Mouse (Mus musculus) liver, embryonic 13.5 days (tissue): ENCODE measurements at regions not wholly inside any gene's neighbourhood (a gene's known extent, or its start where the extent isn't known, plus 50 kb on each side); places are given as distances from the start of the nearest gene placed in this dataset.
"Not testable (repeated sequence)": the region's sequence is repeated elsewhere in the genome, so short reads cannot be mapped to it uniquely, and the experiment has no call there.

Experiments used
- ATAC-seq: fragments of 200-750 bp; cut with Nextera tagmentation; 2 replicates; pipeline ENCODE4 v1.8.0; 2017; ENCODE audit warnings: low read depth, mild to moderate bottlenecking, moderate number of reproducible peaks, moderate library complexity
- DNase-seq: peaks from one replicate; pipeline ENCODE4 v3.0.0; 2022
- H3K27ac ChIP-seq: fragments of 300-500 bp; sonication (generic); 2 replicates; pipeline ENCODE4 v1.5.1; 2015; ENCODE audit warnings: moderate library complexity, mild to moderate bottlenecking, inconsistent platforms
- H3K27me3 ChIP-seq: fragments of 300-500 bp; sonication (generic); 2 replicates; pipeline ENCODE4 v1.6.1; 2015; ENCODE audit warnings: mild to moderate bottlenecking, inconsistent platforms
- H3K36me3 ChIP-seq: fragments of 300-500 bp; sonication (generic); 2 replicates; pipeline ENCODE4 v1.6.1; 2015; ENCODE audit warnings: mild to moderate bottlenecking, inconsistent platforms
- H3K4me1 ChIP-seq: fragments of 300-500 bp; sonication (generic); replicated peaks from 2 replicates; pipeline ENCODE4 v1.6.1; 2015; ENCODE audit warnings: inconsistent platforms
- H3K4me2 ChIP-seq: fragments of 300-500 bp; sonication (generic); 2 replicates; pipeline ENCODE4 v1.6.1; 2015; ENCODE audit warnings: inconsistent platforms, mild to moderate bottlenecking, moderate library complexity
- H3K4me3 ChIP-seq: fragments of 300-500 bp; sonication (generic); replicated peaks from 2 replicates; pipeline ENCODE4 v1.5.1; 2015; ENCODE audit warnings: mild to moderate bottlenecking, inconsistent platforms
- H3K9ac ChIP-seq: fragments of 300-500 bp; sonication (generic); 2 replicates; pipeline ENCODE4 v1.6.1; 2015; ENCODE audit warnings: mild to moderate bottlenecking, inconsistent platforms
- H3K9me3 ChIP-seq: fragments of 300-500 bp; sonication (generic); replicated peaks from 2 replicates; pipeline ENCODE4 v1.6.1; 2016; ENCODE audit warnings: inconsistent platforms
- whole genome bisulfite sequencing: fragments of 180-500 bp; shearing (Covaris S2); methylation state at CpG from one replicate; pipeline ENCODE4 v1.1.7; 2015; ENCODE audit not compliant: insufficient replicate concordance; 5-methylcytosine and 5-hydroxymethylcytosine counted together

DNA sequence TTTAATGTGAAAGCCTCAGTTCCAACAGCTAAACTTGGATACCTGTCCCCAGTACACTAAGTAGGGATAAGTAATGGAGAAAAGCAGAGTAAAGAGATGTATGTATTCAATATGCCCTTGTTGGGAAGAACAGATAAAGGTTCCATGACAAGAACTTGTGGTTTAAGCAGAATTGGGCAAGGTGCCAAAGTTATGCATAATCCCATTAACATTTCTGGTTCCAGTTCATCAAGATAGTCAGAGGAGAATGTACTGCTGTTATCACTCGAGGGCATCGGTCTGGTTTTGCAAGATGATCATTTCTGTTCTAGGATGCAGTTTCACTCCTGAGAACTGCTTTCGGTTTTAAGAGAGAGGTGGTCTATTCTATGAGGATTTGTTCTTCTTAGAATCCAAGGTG, 1325.9 kb upstream of the Adam24 start:
- Histone ChIP-seq H3K4me3 (no peak overlapping the region), H3K4me1 (no peaks in the 10 kb centered on the region), H3K9ac (no peak overlapping the region), H3K36me3 (no peaks in the 10 kb centered on the region), H3K27me3 (no peaks in the 10 kb centered on the region), H3K27ac (no peak overlapping the region), H3K9me3 (no peaks in the 10 kb centered on the region), H3K4me2 (no peak overlapping the region)
- ATAC-seq (no peak), DNase-seq (no peak)
- WGBS = 71% methylated on average over 3 of the region's 3 CpGs

DNA sequence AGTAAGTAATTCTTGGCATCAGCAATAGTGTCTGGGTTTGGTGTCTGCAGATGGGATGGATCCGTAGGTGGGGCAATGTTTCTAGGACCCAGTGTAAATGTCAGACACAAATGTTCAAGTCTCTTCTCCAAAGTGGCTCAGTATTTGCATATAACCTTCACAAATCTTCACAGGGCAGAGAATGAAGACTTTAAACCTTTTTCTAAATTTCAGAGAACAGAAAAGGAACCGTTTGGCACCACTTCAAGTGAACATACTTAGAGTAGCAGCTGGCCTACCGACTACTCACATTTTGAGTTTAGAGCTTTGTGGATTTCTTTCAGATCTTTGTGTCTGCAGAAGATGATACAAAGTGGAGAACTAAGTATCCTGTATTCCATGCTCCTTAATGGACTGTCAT, 1319.5 kb upstream of the Adam24 start:
- H3K4me1 ChIP-seq = no peaks in the 10 kb centered on the region
- DNase-seq (no peak), ATAC-seq (no peak)
- H3K27me3 ChIP-seq = no peaks in the 10 kb centered on the region
- H3K4me3 ChIP-seq = no peak overlapping the region
- H3K4me2 ChIP-seq = no peak overlapping the region
- H3K9me3 ChIP-seq = no peaks in the 10 kb centered on the region
- 66% methylated on average over 3 of the region's 3 CpGs for WGBS
- H3K9ac ChIP-seq = no peak overlapping the region
- no peaks in the 10 kb centered on the region for H3K36me3 ChIP-seq
- H3K27ac ChIP-seq = no peak overlapping the region

DNA sequence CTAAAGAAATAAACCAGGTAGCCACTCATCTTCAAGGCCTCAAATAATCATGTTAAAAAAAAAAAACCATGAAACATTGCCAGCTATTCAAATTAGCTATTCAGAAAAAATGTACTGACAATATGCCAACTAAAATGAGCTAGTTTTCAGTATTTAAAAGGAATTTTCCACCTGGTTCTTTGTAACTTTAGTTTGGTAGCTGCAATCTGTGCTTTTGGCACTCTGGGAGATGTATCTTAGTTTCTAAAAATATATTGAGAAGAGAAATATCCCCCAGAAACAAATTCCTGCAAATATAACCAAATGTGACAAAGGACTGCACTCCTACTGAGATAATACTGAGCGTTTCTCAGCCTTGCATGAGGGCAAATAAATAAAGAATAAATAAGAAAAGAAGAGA, 1317.8 kb upstream of the Adam24 start:
- Histone ChIP-seq H3K4me1 (no peaks in the 10 kb centered on the region), H3K27ac (no peak overlapping the region), H3K4me3 (no peak overlapping the region), H3K36me3 (no peaks in the 10 kb centered on the region), H3K27me3 (no peaks in the 10 kb centered on the region), H3K9me3 (no peaks in the 10 kb centered on the region), H3K9ac (no peak overlapping the region), H3K4me2 (no peak overlapping the region)
- DNase-seq (no peak), ATAC-seq (no peak)
- WGBS = 55% methylated on average over 1 of the region's 1 CpGs

DNA sequence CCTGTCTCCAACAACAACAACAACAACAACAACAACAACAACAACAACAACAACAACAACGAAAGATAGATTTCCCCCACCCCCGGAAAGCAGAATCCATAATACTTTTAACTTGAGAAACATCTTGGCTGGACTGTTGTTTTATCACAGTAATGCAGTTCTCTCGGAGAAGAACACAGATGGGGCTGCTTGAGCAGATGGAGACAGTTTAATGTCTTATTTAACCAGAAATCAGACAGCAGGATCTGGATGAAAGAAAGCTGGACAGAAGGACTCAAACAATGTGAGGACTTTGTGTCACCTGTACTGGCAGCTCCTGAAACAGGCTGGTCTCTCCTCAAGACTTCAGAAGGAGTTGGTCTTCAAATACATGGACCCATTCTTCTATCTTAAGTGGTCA, 1317.0 kb upstream of the Adam24 start:
- Histone ChIP-seq H3K9ac (no peak overlapping the region), H3K4me1 (no peaks in the 10 kb centered on the region), H3K27ac (no peak overlapping the region), H3K4me2 (no peak overlapping the region), H3K27me3 (no peaks in the 10 kb centered on the region), H3K36me3 (no peaks in the 10 kb centered on the region), H3K4me3 (no peak overlapping the region), H3K9me3 (no peaks in the 10 kb centered on the region)
- ATAC-seq (no peak), DNase-seq (no peak)
- WGBS = 51% methylated on average over 3 of the region's 3 CpGs

DNA sequence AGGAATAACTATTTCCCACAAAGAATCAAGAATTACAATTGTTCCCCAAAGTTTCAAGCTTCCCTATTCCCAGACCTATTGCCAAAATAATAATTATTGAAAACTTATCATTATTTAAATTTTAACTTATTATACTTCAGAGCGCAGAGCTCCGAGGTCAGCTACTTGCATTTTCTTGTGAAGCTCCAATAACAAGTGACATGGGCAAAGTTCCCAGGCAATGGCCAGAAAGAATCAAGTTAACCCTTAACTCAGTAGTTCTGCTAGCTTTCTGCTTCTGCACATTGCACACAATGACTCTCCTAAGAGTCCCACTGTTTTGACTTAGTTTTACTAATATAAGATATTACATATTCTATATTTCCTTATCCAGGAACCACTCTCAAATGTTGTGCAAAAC, 1308.5 kb upstream of the Adam24 start:
- H3K27me3 ChIP-seq, DNase-seq, H3K27ac ChIP-seq, H3K4me2 ChIP-seq, H3K9ac ChIP-seq, H3K9me3 ChIP-seq, ATAC-seq, H3K4me3 ChIP-seq, H3K36me3 ChIP-seq, H3K4me1 ChIP-seq: not testable (repeated sequence)
- WGBS = 69% methylated on average over 2 of the region's 2 CpGs
